Mouse (Mus musculus): ENCODE data around the gene Drg1.
"Not testable (repeated sequence)": the region's sequence is repeated elsewhere in the genome, so short reads cannot be mapped to it uniquely, and the experiment has no call there.

The Drg1 gene

GRCm38 (mm10) chr11:3212526-3212925 is 53.7 kb downstream of the Drg1 start:
- DNase-seq (ENCODE audit: low read depth): no peak

- no peak for DNase-seq (ENCODE audit: low read depth)
Observed at GRCm38 (mm10) chr11:3206783-3207182, 59.4 kb downstream of the Drg1 start.

GRCm38 (mm10) chr11:3205207-3205606 is 61.0 kb downstream of the Drg1 start:
- no peak for DNase-seq (ENCODE audit: low read depth)

- peak; percentile 56 for DNase-seq (ENCODE audit: low read depth)
Observed at GRCm38 (mm10) chr11:3203771-3204170, 62.4 kb downstream of the Drg1 start.

- peak; percentile 37 for DNase-seq (ENCODE audit: low read depth)
Observed at GRCm38 (mm10) chr11:3202781-3203441, 63.3 kb downstream of the Drg1 start.

GRCm38 (mm10) chr11:3202231-3202701 is 63.9 kb downstream of the Drg1 start, which contains the start of gene Eif4enif1:
Gene Eif4enif1 (plus strand): TSS chr11:3202392.
- peak; percentile 72 for DNase-seq (ENCODE audit: low read depth)

- DNase-seq (ENCODE audit: low read depth): peak; percentile 79
Observed at GRCm38 (mm10) chr11:3201326-3202230, 64.6 kb downstream of the Drg1 start.

GRCm38 (mm10) chr11:3200636-3201035 is 65.6 kb downstream of the Drg1 start:
- DNase-seq (ENCODE audit: low read depth): not testable (repeated sequence)

GRCm38 (mm10) chr11:3193363-3193762 is 72.9 kb downstream of the Drg1 start, which contains the start of gene Sfi1:
Gene Sfi1 (minus strand): TSS chr11:3193463.
- no peak for DNase-seq (ENCODE audit: low read depth)

GRCm38 (mm10) chr11:3182707-3183106 is 83.5 kb downstream of the Drg1 start:
- DNase-seq (ENCODE audit: low read depth): not testable (repeated sequence)

GRCm38 (mm10) chr11:3181971-3182370 is 84.2 kb downstream of the Drg1 start:
- not testable (repeated sequence) for DNase-seq (ENCODE audit: low read depth)

GRCm38 (mm10) chr11:3181250-3181649 is 85.0 kb downstream of the Drg1 start:
- DNase-seq (ENCODE audit: low read depth): not testable (repeated sequence)

- not testable (repeated sequence) for DNase-seq (ENCODE audit: low read depth)
Observed at GRCm38 (mm10) chr11:3180510-3181160, 85.6 kb downstream of the Drg1 start.

GRCm38 (mm10) chr11:3179726-3180092 is 86.5 kb downstream of the Drg1 start:
- not testable (repeated sequence) for DNase-seq (ENCODE audit: low read depth)

- DNase-seq (ENCODE audit: low read depth): not testable (repeated sequence)
Observed at GRCm38 (mm10) chr11:3178968-3179725, 87.1 kb downstream of the Drg1 start.

GRCm38 (mm10) chr11:3173425-3174318 is 92.5 kb downstream of the Drg1 start:
- DNase-seq (ENCODE audit: low read depth): not testable (repeated sequence)

- DNase-seq (ENCODE audit: low read depth): not testable (repeated sequence)
Observed at GRCm38 (mm10) chr11:3172526-3172925, 93.7 kb downstream of the Drg1 start.

GRCm38 (mm10) chr11:3171931-3172330 is 94.3 kb downstream of the Drg1 start:
- not testable (repeated sequence) for DNase-seq (ENCODE audit: low read depth)

- not testable (repeated sequence) for DNase-seq (ENCODE audit: low read depth)
Observed at GRCm38 (mm10) chr11:3169042-3169441, 97.2 kb downstream of the Drg1 start.

- DNase-seq (ENCODE audit: low read depth): not testable (repeated sequence)
Observed at GRCm38 (mm10) chr11:3167571-3168001, 98.6 kb downstream of the Drg1 start.

Measured in c-Kit-positive CD71-positive TER-119-negative erythroid progenitor cells, embryonic 14.5 days (primary cell).